8 mouse cellular contexts compared by ENCODE assay signal in the genomic region with DNA sequence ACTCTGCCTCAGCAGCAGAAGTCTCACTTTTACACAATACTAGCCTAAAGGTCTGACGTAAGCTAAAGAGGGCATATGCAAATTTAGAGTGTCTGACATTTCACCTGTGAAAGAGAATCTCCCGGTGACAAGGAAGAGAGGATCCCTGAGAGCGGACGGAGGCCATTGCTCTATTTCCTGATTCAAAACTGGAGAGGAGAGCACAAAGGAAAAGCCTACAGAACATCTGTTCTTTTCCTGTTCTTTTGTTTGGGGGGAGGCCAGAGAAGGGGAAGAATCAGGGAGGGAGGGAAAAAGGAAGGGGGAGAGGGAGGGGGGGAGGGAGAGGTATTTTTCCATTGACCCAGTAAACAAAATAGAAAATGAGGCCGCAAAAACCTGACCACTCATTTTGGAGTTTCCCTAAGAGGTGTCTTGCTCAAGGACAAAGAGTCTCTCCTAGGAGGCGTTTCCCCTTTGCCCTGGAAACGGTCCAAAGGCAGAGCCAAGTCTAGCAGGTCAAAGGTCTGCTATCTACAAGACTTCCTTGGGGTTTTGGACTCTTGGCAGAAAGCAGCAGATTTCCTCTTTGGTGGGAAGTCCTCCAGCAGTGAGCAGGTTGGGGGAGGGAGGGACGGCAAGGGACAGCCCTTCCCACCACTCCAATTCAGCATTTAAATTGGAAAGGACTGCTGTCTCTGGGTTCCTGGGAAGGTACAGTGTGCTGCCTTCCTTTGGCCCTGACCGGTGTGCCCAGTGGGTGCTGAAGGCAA. TPM values are rescaled to one million over a fixed set of nuclear protein-coding genes. Genes with fewer than 3 reads are reported as not detected.
DNase-seq lines count a peak whose midpoint lies in the region; ATAC-seq and TF ChIP-seq lines count a peak whose summit lies in the region.

No protein-coding gene starts in this region.

- H3K27me3 ChIP-seq in heart, postnatal 0 days (ENCODE audit: control insufficient read depth, insufficient read depth, low read length) = no peaks in the 10 kb centered on the region
- no peaks in the 10 kb centered on the region for H3K27me3 ChIP-seq in liver, embryonic 15.5 days
- H3K27me3 ChIP-seq in forebrain, embryonic 12.5 days = no peaks in the 10 kb centered on the region; the same call in 1 of the 2 replicates

- no peak for TF ChIP-seq CTCF in heart, postnatal 0 days (IDR thresholded peaks at IDR 0.05; ENCODE audit: low read depth)

- H3K4me3 ChIP-seq in heart, postnatal 0 days (ENCODE audit: low read depth, low read length) = no peak overlapping the region
- no peak overlapping the region for H3K4me3 ChIP-seq in liver, embryonic 15.5 days (replicated peaks)
- no peak overlapping the region for H3K4me3 ChIP-seq in forebrain, embryonic 12.5 days (replicated peaks)

- intact Hi-C loops in left cerebral cortex, postnatal 25 days (cut with DNase I) = no loop called here

- H3K4me1 ChIP-seq in heart, postnatal 0 days (ENCODE audit: control insufficient read depth, insufficient read depth) = peaks cover 13% of the 10 kb centered on the region; the same call in 1 of the 2 replicates
- 0 out of 2 replicates have a peak, but pooled peaks cover 7% of the 10 kb centered on the region for H3K4me1 ChIP-seq in liver, embryonic 15.5 days (replicated peaks)
- peaks cover 42% of the 10 kb centered on the region for H3K4me1 ChIP-seq in forebrain, embryonic 12.5 days

- no peak overlapping the region for H3K9ac ChIP-seq in heart, postnatal 0 days (replicated peaks; ENCODE audit: low read depth, low read length)
- H3K9ac ChIP-seq in liver, embryonic 15.5 days = no peak overlapping the region
- H3K9ac ChIP-seq in forebrain, embryonic 12.5 days = no peak overlapping the region

- TF ChIP-seq EP300 in heart, postnatal 0 days (IDR thresholded peaks at IDR 0.05; ENCODE audit: low read depth) = 0 out of 2 replicates have a peak, but pooled peaks have one; percentile 24

- ATAC-seq in heart, postnatal 0 days (ENCODE audit: insufficient read depth, low read depth) = peak; percentile 76
- ATAC-seq in liver, embryonic 15.5 days (ENCODE audit: insufficient read depth) = no peak
- ATAC-seq in forebrain, embryonic 12.5 days (ENCODE audit: low FRiP score) = no peak

- H3K9me3 ChIP-seq in heart, postnatal 0 days (replicated peaks; ENCODE audit: control insufficient read depth, low read length) = no peaks in the 10 kb centered on the region
- no peaks in the 10 kb centered on the region for H3K9me3 ChIP-seq in liver, embryonic 15.5 days (replicated peaks)
- no peaks in the 10 kb centered on the region for H3K9me3 ChIP-seq in forebrain, embryonic 12.5 days

- peak overlapping the region; percentile 68 for H3K27ac ChIP-seq in heart, postnatal 0 days (ENCODE audit: low read depth)
- H3K27ac ChIP-seq in liver, embryonic 15.5 days (replicated peaks) = no peak overlapping the region
- no peak overlapping the region for H3K27ac ChIP-seq in forebrain, embryonic 12.5 days

- peak; percentile 51 for DNase-seq in 416B (ENCODE audit: low read depth)
- peak; percentile 53 for DNase-seq in adrenal gland, adult 8-10 months
- DNase-seq in heart, postnatal 0 days (ENCODE audit: low spot score) = peak; percentile 70
- DNase-seq in frontal cortex, adult 2 months (ENCODE audit: extremely low spot score in 1 of 2, low spot score in 1 of 2) = no peak
- DNase-seq in left cerebral cortex, postnatal 25 days (ENCODE audit: low spot score in 2 of 2) = no peak
- no peak for DNase-seq in frontal cortex, postnatal 36 days (ENCODE audit: low spot score in 2 of 2)

- WGBS in heart, postnatal 0 days = 56% methylated on average over 9 of the region's 9 CpGs
- WGBS in liver, embryonic 15.5 days (ENCODE audit: insufficient replicate concordance) = 43% methylated on average over 9 of the region's 9 CpGs
- 55% methylated on average over 9 of the region's 9 CpGs for WGBS in forebrain, embryonic 12.5 days

- no peak overlapping the region for H3K4me2 ChIP-seq in heart, postnatal 0 days (ENCODE audit: low read depth, low read length)
- peak overlapping the region; percentile 10; the same call in 1 of the 2 replicates for H3K4me2 ChIP-seq in liver, embryonic 15.5 days
- H3K4me2 ChIP-seq in forebrain, embryonic 12.5 days = no peak overlapping the region

- H3K36me3 ChIP-seq in heart, postnatal 0 days (replicated peaks; ENCODE audit: control insufficient read depth, insufficient read depth, low read length) = no peaks in the 10 kb centered on the region
- no peaks in the 10 kb centered on the region for H3K36me3 ChIP-seq in liver, embryonic 15.5 days (replicated peaks)
- H3K36me3 ChIP-seq in forebrain, embryonic 12.5 days (replicated peaks) = no peaks in the 10 kb centered on the region

RNA-seq across cellular contexts. Expression of gene Enc1, which starts 54.4 kb away (rescaled TPM):
- 1 to 10 TPM; 4.3 to 8.7 (median 7.9) TPM for total RNA-seq in adrenal gland, adult 8-10 months (2022)
- 10.2 and 10.9 TPM in 2 replicates for total RNA-seq in heart, postnatal 0 days (2014; rRNA removed; ENCODE audit: low replicate concordance)
- polyA plus RNA-seq in heart, postnatal 0 days (2015; fragmentation: Nextera tagmentation; extraction: Ambion mirVana) = 1.5 and 1.7 TPM in 2 replicates
- 0.55 and 0.67 TPM in 2 replicates for polyA plus RNA-seq in liver, embryonic 15.5 days (2015; fragmentation: Nextera tagmentation; extraction: Ambion mirVana)
- 204 and 210 TPM in 2 replicates for polyA plus RNA-seq in frontal cortex, adult 2 months (2012; rRNA removed)
- 100 to 1,000 TPM; 573 to 716 TPM for total RNA-seq in left cerebral cortex, postnatal 25 days (2021)
- polyA plus RNA-seq in forebrain, embryonic 12.5 days (2016; fragmentation: Nextera tagmentation; extraction: Ambion mirVana) = 23.9 and 26.9 TPM in 2 replicates

Comparison
In these comparisons a context has a peak if more than half of its experiments do, and no peak if none do; other contexts are left out.
1. DNase-seq: peak in 416B (single experiment), adrenal gland, adult 8-10 months (single experiment) and heart, postnatal 0 days (single experiment); none in frontal cortex, adult 2 months (0 of 2), left cerebral cortex, postnatal 25 days (0 of 2) and frontal cortex, postnatal 36 days (0 of 2).